Mouse (Mus musculus) liver, embryonic 16.5 days (tissue): ENCODE data around the gene Rbpj. TPM values are rescaled to one million over a fixed set of nuclear protein-coding genes. Genes with fewer than 3 reads are reported as not detected.

ENCODE experiments used
- ATAC-seq: fragments of 200-750 bp; cut with Nextera tagmentation; 2 replicates; pipeline ENCODE4 v1.8.0; 2017; ENCODE audit warnings: low read depth, mild to moderate bottlenecking, moderate number of reproducible peaks, moderate library complexity
- H3K27ac ChIP-seq: fragments of 300-500 bp; sonication (generic); 2 replicates; pipeline ENCODE4 v1.5.1; 2014; ENCODE audit warnings: mild to moderate bottlenecking, low read length
- H3K27me3 ChIP-seq: fragments of 300-500 bp; sonication (generic); 2 replicates; pipeline ENCODE4 v1.6.1; 2014; ENCODE audit warnings: low read depth, low read length, mixed read lengths; ENCODE audit not compliant: control insufficient read depth, insufficient read depth
- H3K36me3 ChIP-seq: fragments of 300-500 bp; sonication (generic); 2 replicates; pipeline ENCODE4 v1.6.1; 2014; ENCODE audit warnings: mild to moderate bottlenecking; ENCODE audit not compliant: control insufficient read depth, insufficient read depth
- H3K4me1 ChIP-seq: fragments of 300-500 bp; sonication (generic); 2 replicates; pipeline ENCODE4 v1.6.1; 2014; ENCODE audit warnings: low read depth, low read length, mixed read lengths; ENCODE audit not compliant: control insufficient read depth
- H3K4me2 ChIP-seq: fragments of 300-500 bp; sonication (generic); 2 replicates; pipeline ENCODE4 v1.6.1; 2014; ENCODE audit warnings: low read depth, low read length, mixed read lengths
- H3K4me3 ChIP-seq: fragments of 300-500 bp; sonication (generic); 2 replicates; pipeline ENCODE4 v1.5.1; 2014; ENCODE audit warnings: low read depth, mild to moderate bottlenecking, low read length
- H3K9ac ChIP-seq: fragments of 300-500 bp; sonication (generic); 2 replicates; pipeline ENCODE4 v1.6.1; 2014; ENCODE audit warnings: low read depth, low read length
- H3K9me3 ChIP-seq: fragments of 300-500 bp; sonication (generic); replicated peaks from 2 replicates; pipeline ENCODE4 v1.6.1; 2016; ENCODE audit warnings: low read length; ENCODE audit not compliant: control insufficient read depth
- WGBS: fragments of 180-500 bp; shearing (Covaris S2); extraction: QIAGEN DNeasy Blood & Tissue Kit; methylation state at CpG from one replicate; pipeline ENCODE4 v1.1.7; 2014; ENCODE audit not compliant: insufficient replicate concordance; 5-methylcytosine and 5-hydroxymethylcytosine counted together
- polyA plus RNA-seq: library from polyadenylated mRNA; unstranded; fragments of >200 nt; fragmentation: Nextera tagmentation; extraction: Ambion mirVana; gene quantifications from 2 replicates; pipeline ENCODE4 v1.2.1, GENCODE M21; 2015

The Rbpj gene
- polyA plus RNA-seq, 1 experiment from 2014 or later: 6.9 TPM

DNA sequence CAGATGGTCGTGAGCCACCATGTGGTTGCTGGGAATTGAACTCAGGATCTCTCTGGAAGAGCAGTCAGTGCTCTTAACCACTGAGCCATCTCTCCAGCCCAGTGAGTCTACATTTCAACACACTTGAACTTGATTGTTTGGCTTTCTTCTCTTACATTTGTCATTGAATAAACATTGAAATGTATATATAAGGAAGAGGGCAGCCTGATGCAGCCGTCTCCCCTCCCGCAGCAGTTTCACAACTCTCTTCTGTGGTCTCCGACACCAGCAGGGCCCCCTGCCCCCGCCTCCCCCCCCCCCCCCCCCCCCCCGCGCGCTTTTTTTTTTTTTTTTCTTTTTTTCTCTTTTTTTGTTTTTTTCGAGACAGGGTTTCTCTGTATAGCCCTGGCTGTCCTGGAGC is 180.7 kb downstream of the Rbpj start:
- 76% methylated on average over 5 of the region's 9 CpGs for WGBS
- Histone ChIP-seq H3K4me1 (no peaks in the 10 kb centered on the region), H3K27me3 (no peaks in the 10 kb centered on the region), H3K4me3 (no peak overlapping the region), H3K9me3 (no peaks in the 10 kb centered on the region), H3K27ac (no peak overlapping the region), H3K9ac (no peak overlapping the region), H3K4me2 (no peak overlapping the region), H3K36me3 (no peaks in the 10 kb centered on the region; the same call in 1 of the 2 replicates)
- no peak for ATAC-seq

DNA sequence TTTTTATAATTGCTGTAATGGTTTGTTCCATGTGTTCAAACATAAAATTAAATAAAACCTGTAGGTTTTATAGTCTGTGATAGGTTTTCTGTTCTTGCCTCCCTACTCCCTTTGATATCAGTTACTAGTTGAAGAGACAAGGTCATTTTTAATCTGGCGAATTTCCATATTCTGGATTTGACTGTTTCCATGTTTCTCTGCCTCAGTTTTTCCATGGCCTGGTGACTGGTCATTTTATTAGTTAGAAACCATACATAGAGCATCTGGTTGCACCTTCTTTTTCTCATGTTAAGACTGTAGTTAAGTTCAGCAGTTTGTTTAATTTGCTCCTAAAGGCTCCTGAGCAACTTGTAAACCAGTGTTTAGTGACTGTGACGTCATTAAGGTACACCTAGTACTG is 181.4 kb downstream of the Rbpj start:
- H3K9me3 ChIP-seq: no peaks in the 10 kb centered on the region
- WGBS: 72% methylated on average over 2 of the region's 2 CpGs
- H3K36me3 ChIP-seq: no peaks in the 10 kb centered on the region; the same call in 1 of the 2 replicates
- no peak for ATAC-seq
- no peak overlapping the region for H3K4me3 ChIP-seq
- H3K4me1 ChIP-seq: no peaks in the 10 kb centered on the region
- no peak overlapping the region for H3K27ac ChIP-seq
- no peaks in the 10 kb centered on the region for H3K27me3 ChIP-seq
- no peak overlapping the region for H3K4me2 ChIP-seq
- H3K9ac ChIP-seq: no peak overlapping the region

DNA sequence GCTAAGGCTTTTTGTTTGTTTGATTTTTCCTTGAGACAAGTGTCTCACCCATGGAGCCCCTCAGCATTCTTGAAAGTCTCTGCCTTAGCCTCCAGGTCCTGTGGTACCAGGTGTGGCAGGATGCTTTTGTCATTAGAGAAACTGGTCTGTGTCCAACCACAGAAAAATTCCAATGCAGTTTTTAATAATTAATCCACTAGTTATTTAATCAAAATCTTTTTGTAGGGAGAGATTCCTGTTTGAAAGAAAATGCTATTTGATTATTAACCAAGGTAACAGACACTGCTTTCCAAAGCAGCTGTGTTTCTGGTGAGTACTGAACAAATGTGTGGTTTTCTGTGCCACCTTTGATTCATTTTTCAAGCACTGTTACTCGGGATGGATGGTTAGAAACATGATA is 190.6 kb downstream of the Rbpj start:
- Histone ChIP-seq H3K9me3 (no peaks in the 10 kb centered on the region), H3K27me3 (no peaks in the 10 kb centered on the region), H3K4me2 (no peak overlapping the region), H3K4me1 (no peaks in the 10 kb centered on the region), H3K36me3 (no peaks in the 10 kb centered on the region; the same call in 1 of the 2 replicates), H3K27ac (no peak overlapping the region), H3K9ac (no peak overlapping the region), H3K4me3 (no peak overlapping the region)
- no peak for ATAC-seq
- WGBS: 26% methylated on average over 1 of the region's 1 CpGs

DNA sequence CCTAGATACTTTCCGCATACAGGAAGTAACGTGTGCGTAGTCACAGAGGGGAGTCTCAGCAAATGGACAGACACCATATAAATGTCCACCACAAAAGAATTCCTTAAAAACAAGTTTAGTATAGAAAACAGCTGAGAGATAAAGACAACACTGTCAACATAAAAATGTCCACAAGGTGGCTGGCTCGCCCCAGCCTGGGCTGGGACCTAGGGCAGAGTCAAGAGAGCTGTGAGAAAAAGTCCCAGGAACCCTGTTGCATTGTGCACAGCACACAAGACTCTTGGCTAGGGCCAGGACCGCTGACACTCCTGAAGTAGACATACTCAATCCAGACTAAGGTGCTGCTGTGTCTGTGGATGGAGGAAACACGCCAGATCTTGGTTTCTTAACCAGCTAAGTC is 192.0 kb downstream of the Rbpj start:
- 73% methylated on average over 6 of the region's 6 CpGs for WGBS
- no peak for ATAC-seq

DNA sequence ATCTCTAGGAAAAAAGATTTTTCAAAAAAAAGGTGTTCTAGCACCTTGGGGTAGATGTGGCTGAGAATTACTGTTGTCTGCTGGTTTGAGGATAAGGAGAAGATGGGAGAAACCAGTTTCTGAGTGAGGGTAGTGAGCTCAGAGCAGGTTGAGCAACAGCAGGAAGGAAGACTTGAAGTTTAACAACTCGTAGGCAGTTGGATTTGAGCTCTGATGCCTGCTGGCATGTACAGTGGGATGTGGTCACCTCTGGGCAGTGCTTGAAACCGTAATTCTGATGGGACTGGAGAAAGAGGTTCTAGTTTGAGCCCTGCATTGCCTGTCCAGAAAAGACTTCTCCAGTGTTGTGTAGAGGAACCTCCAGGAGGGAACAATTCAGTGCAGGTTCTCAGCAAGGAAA is 195.6 kb downstream of the Rbpj start:
- Histone ChIP-seq H3K27me3 (no peaks in the 10 kb centered on the region), H3K4me2 (no peak overlapping the region), H3K27ac (no peak overlapping the region), H3K36me3 (no peaks in the 10 kb centered on the region), H3K4me3 (no peak overlapping the region), H3K9ac (no peak overlapping the region), H3K9me3 (no peaks in the 10 kb centered on the region), H3K4me1 (no peaks in the 10 kb centered on the region)
- ATAC-seq: no peak
- 44% methylated on average over 2 of the region's 2 CpGs for WGBS

More for the DNA sequence above, 192.0 kb downstream of the Rbpj start:
- Histone ChIP-seq H3K27ac (no peak overlapping the region), H3K9ac (no peak overlapping the region), H3K36me3 (no peaks in the 10 kb centered on the region; the same call in 1 of the 2 replicates), H3K9me3 (no peaks in the 10 kb centered on the region), H3K4me3 (no peak overlapping the region), H3K4me2 (no peak overlapping the region), H3K4me1 (no peaks in the 10 kb centered on the region), H3K27me3 (no peaks in the 10 kb centered on the region)

DNA sequence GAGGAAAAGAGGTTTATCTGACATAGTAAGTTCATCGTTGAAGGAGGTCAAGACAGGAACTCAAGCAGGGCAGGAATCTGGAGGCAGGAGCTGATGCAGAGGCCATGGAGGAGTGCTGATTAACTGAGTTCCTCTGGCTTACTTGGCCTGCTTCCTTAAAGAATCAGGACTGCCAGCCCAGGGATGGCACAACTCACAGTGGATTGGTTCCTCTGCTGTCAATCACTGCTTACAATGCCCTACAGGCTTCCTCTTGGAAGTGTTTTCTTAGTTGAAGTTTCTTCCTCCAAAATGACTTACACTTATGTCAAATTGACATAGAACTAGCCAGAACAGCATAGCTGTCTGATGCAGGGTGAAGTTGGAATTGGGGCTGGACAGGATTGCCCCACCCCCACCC is 196.5 kb downstream of the Rbpj start:
- Histone ChIP-seq H3K9me3 (no peaks in the 10 kb centered on the region), H3K36me3 (no peaks in the 10 kb centered on the region), H3K27me3 (no peaks in the 10 kb centered on the region), H3K4me1 (no peaks in the 10 kb centered on the region), H3K4me2 (no peak overlapping the region), H3K4me3 (no peak overlapping the region), H3K9ac (no peak overlapping the region), H3K27ac (no peak overlapping the region)
- 22% methylated on average over 1 of the region's 1 CpGs for WGBS
- no peak for ATAC-seq

DNA sequence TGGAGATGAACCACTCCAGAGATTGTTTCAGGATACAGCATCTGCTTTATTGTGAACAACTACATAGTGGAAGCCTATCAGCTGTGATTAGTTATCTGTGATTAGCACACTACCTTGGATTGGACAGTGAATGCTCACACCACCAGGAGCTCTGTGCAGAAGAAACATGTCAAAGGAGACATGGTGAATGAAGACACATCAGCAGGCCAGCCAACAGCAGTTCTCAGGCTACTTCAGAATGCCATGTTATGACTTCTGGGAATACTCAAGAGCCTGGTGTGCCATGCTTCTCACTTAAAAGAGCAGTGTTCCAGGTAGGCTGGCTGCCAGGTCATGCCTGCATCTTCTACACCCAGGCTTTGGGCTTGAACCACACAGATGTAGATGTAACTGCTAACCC is 197.7 kb downstream of the Rbpj start:
- Histone ChIP-seq H3K4me3 (no peak overlapping the region), H3K36me3 (no peaks in the 10 kb centered on the region), H3K27me3 (no peaks in the 10 kb centered on the region), H3K9ac (no peak overlapping the region), H3K9me3 (no peaks in the 10 kb centered on the region), H3K4me1 (no peaks in the 10 kb centered on the region), H3K4me2 (no peak overlapping the region), H3K27ac (no peak overlapping the region)
- no peak for ATAC-seq

DNA sequence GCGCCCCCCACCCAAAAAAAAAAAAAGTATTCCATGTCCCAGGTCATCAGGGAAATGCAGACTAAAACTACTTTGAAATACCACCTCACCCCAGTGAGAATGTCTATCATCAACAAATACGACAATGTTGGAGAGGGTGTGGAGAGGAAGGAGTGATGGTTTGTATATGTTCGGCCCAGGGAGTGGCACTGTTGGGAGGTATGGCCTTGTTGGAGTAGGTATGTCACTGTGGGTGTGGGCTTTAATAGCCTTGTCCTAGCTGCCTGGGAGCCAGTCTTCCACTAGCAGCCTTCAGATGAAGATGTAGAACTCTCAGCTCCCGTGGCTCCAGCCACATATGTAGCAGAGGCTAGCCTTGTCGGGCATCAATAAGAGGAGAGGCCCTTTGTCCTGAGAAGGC is 202.1 kb downstream of the Rbpj start:
- H3K9me3 ChIP-seq: no peaks in the 10 kb centered on the region
- no peaks in the 10 kb centered on the region for H3K4me1 ChIP-seq
- no peak overlapping the region for H3K4me3 ChIP-seq
- H3K9ac ChIP-seq: no peak overlapping the region
- 69% methylated on average over 5 of the region's 5 CpGs for WGBS
- ATAC-seq: no peak
- no peak overlapping the region for H3K27ac ChIP-seq
- no peak overlapping the region for H3K4me2 ChIP-seq
- H3K27me3 ChIP-seq: no peaks in the 10 kb centered on the region
- H3K36me3 ChIP-seq: no peaks in the 10 kb centered on the region

DNA sequence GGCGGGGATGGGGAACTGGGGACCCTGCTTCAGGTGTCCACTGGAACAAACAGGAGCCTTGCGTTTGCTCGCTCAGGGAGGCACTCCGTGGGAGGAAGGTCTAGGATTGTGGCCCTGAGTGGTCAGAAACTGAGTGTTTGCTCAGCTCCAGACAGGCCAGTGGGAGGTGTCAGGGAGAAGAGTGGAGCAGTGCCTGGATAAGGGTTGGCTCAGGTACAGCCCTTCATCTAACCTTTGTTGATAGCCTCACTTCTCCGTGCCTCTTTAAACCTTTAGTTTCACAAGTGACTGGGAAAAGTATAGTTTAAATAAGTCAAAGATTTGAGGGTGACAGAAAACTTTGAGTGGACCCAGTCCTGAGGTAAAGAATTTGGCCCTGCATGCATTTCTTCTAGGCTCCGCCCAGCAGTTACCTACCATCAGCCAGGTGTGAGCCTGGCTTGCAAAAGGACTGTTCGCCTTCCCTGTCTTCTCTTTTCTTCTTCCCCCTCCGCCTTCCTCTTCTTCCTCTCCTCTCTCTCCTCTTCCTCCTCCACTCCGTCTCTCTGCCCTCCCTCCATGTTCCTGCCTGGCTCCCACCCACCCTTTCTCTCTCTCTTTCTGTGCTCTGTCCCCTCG is 204.5 kb downstream of the Rbpj start:
- Histone ChIP-seq H3K9me3 (no peaks in the 10 kb centered on the region), H3K4me3 (no peak overlapping the region), H3K4me2 (no peak overlapping the region), H3K9ac (no peak overlapping the region), H3K27ac (no peak overlapping the region), H3K4me1 (no peaks in the 10 kb centered on the region), H3K27me3 (no peaks in the 10 kb centered on the region), H3K36me3 (no peaks in the 10 kb centered on the region)
- 58% methylated on average over 10 of the region's 10 CpGs for WGBS
- ATAC-seq: no peak
